Mouse (Mus musculus) frontal cortex, postnatal 36 days (tissue): ENCODE measurements around the gene 4930590J08Rik.
"Not testable (repeated sequence)": the region's sequence is repeated elsewhere in the genome, so short reads cannot be mapped to it uniquely, and the experiment has no call there.

ENCODE experiments used
- DNase-seq, 2 experiments: peaks; one replicate each; pipeline ENCODE4 v3.0.0; 2022; ENCODE audit warnings: low spot score in 2 of 2

4930590J08Rik gene

GRCm38 (mm10) chr6:91902509-91902908 lies at the start of gene 4930590J08Rik:
4930590J08Rik (plus strand) TSS chr6:91902809.
- not testable (repeated sequence) for DNase-seq

GRCm38 (mm10) chr6:91858339-91858738 lies 44.3 kb upstream of the 4930590J08Rik start:
- no peak for DNase-seq

GRCm38 (mm10) chr6:91862848-91863247 lies 39.8 kb upstream of the 4930590J08Rik start:
- no peak for DNase-seq

- DNase-seq = no peak
Measured at GRCm38 (mm10) chr6:91864595-91864994, 38.0 kb upstream of the 4930590J08Rik start.

- DNase-seq = peak; percentile 41 to 60
Measured at GRCm38 (mm10) chr6:91865601-91866000, 37.0 kb upstream of the 4930590J08Rik start.

GRCm38 (mm10) chr6:91868091-91868490 lies 34.5 kb upstream of the 4930590J08Rik start:
- no peak for DNase-seq

- DNase-seq = no peak
Measured at GRCm38 (mm10) chr6:91872781-91873180, 29.8 kb upstream of the 4930590J08Rik start.

GRCm38 (mm10) chr6:91877885-91878651 lies 24.5 kb upstream of the 4930590J08Rik start, which contains the start of gene Ccdc174:
Ccdc174 (plus strand) TSS chr6:91878053.
- peak; percentile 93 to 97 for DNase-seq

- no peak for DNase-seq
Measured at GRCm38 (mm10) chr6:91883859-91884258, 18.8 kb upstream of the 4930590J08Rik start.

- no peak for DNase-seq
Measured at GRCm38 (mm10) chr6:91889255-91889906, 13.2 kb upstream of the 4930590J08Rik start.

- DNase-seq = no peak
Measured at GRCm38 (mm10) chr6:91890615-91891014, 12.0 kb upstream of the 4930590J08Rik start.

GRCm38 (mm10) chr6:91891776-91892175 lies 10.8 kb upstream of the 4930590J08Rik start:
- DNase-seq = no peak

- no peak for DNase-seq
Measured at GRCm38 (mm10) chr6:91896783-91897182, 5.8 kb upstream of the 4930590J08Rik start.

GRCm38 (mm10) chr6:91901505-91901904 lies 1.1 kb upstream of the 4930590J08Rik start:
- DNase-seq = peak; percentile 78 to 79

GRCm38 (mm10) chr6:91914011-91914410 lies 11.4 kb downstream of the 4930590J08Rik start:
- no peak for DNase-seq

GRCm38 (mm10) chr6:91917286-91917685 lies 14.7 kb downstream of the 4930590J08Rik start:
- peak; percentile 38 to 70 for DNase-seq

GRCm38 (mm10) chr6:91917716-91918115 lies 15.1 kb downstream of the 4930590J08Rik start:
- DNase-seq = no peak

GRCm38 (mm10) chr6:91931231-91931630 lies 28.6 kb downstream of the 4930590J08Rik start:
- no peak for DNase-seq

- no peak for DNase-seq
Measured at GRCm38 (mm10) chr6:91938491-91938890, 35.9 kb downstream of the 4930590J08Rik start.

GRCm38 (mm10) chr6:91948426-91948825 lies 45.8 kb downstream of the 4930590J08Rik start:
- no peak for DNase-seq

GRCm38 (mm10) chr6:91958015-91958414 lies 55.4 kb downstream of the 4930590J08Rik start:
- not testable (repeated sequence) for DNase-seq

- no peak for DNase-seq
Measured at GRCm38 (mm10) chr6:91960028-91960811, 57.6 kb downstream of the 4930590J08Rik start.
